Mouse (Mus musculus) urinary bladder, adult 18-20 months (tissue): ENCODE data around the gene Defb11.
"Not testable (repeated sequence)": the region's sequence is repeated elsewhere in the genome, so short reads cannot be mapped to it uniquely, and the experiment has no call there.

Experiments used
- DNase-seq, 2 experiments: peaks; one replicate each; pipeline ENCODE4 v3.0.0; 2022; ENCODE audit warnings: low spot score in 2 of 2, mixed read lengths in 2 of 2

The Defb11 gene

GRCm38 (mm10) chr8:21906290-21906689, at the start of gene Defb11:
Gene Defb11, minus strand, starts transcription at chr8:21906412.
- not testable (repeated sequence) for DNase-seq

GRCm38 (mm10) chr8:21955321-21955720, 49.1 kb upstream of the Defb11 start:
- DNase-seq = peak in 1 of 2 experiments; percentile 9

- no peak for DNase-seq
Measured at GRCm38 (mm10) chr8:21947311-21948017, 41.3 kb upstream of the Defb11 start.

- no peak for DNase-seq
Measured at GRCm38 (mm10) chr8:21946462-21946861, 40.2 kb upstream of the Defb11 start, which contains the start of gene Defb13. Gene Defb13, plus strand, starts transcription at chr8:21946762.

GRCm38 (mm10) chr8:21938052-21938451, 31.8 kb upstream of the Defb11 start, which contains the start of gene Defb35:
Gene Defb35, plus strand, starts transcription at chr8:21938352.
- DNase-seq = not testable (repeated sequence)

- no peak for DNase-seq
Measured at GRCm38 (mm10) chr8:21932610-21933009, 26.4 kb upstream of the Defb11 start, which contains the start of gene Defb15. Gene Defb15, minus strand, starts transcription at chr8:21932710.

- not testable (repeated sequence) for DNase-seq
Measured at GRCm38 (mm10) chr8:21930754-21931153, 24.5 kb upstream of the Defb11 start.

- DNase-seq = no peak
Measured at GRCm38 (mm10) chr8:21915625-21916024, 9.4 kb upstream of the Defb11 start.

- DNase-seq = no peak
Measured at GRCm38 (mm10) chr8:21912554-21912953, 6.3 kb upstream of the Defb11 start.

GRCm38 (mm10) chr8:21911931-21912330, 5.7 kb upstream of the Defb11 start:
- no peak for DNase-seq

- DNase-seq = not testable (repeated sequence)
Measured at GRCm38 (mm10) chr8:21885321-21885720, 20.9 kb downstream of the Defb11 start, which contains the start of gene Defb9. Gene Defb9, minus strand, starts transcription at chr8:21885421.

- DNase-seq = not testable (repeated sequence)
Measured at GRCm38 (mm10) chr8:21858586-21858985, 47.6 kb downstream of the Defb11 start, which contains the start of gene Defb10. Gene Defb10, plus strand, starts transcription at chr8:21858901.
